Mouse (Mus musculus) c-Kit-positive CD71-positive TER-119-positive erythroid progenitor cells, embryonic 14.5 days (primary cell): ENCODE measurements around the gene Ccl3.

ENCODE experiments used
- DNase-seq: peaks from one replicate; pipeline ENCODE4 v3.0.0-alpha.2; 2013; ENCODE audit warnings: low spot score

Ccl3 gene

DNA sequence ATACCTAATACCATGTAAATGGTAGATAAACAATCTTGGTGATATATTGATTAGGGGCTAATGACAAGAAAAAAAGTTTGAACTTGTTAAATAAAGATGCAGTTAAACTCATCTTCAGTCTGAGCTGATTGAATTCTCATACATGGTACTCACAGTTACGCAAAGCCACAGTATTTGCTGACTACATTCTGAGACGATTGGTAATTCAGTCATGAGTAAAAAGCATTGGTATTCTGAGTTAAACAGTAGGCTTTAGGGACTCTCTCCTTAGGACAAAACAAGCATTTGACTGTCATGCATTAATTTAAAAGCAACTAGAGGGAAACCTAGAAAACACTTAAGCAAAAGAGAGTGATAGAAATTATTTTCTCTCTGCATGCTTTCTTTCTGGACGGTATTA is 25.6 kb downstream of the Ccl3 start:
- DNase-seq = no peak

DNA sequence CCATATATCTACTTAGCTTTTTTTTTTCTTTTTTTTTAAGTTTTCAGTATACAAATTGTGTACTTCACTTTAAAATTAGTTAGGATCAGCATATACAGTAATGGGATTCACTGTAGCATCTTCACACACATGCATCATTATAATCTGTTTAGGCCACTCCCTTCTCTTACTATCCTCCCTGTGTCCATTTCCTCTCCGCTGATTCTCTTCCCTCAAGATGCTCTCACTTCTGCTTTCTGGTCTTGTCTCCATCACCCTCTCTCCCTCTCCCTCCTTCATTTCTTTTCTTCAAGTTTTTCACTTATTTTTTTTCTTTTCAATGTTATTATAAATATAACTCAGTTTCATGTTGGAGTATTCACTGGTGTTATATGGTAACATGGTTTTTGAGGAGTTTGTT is 30.1 kb downstream of the Ccl3 start:
- DNase-seq = no peak

DNA sequence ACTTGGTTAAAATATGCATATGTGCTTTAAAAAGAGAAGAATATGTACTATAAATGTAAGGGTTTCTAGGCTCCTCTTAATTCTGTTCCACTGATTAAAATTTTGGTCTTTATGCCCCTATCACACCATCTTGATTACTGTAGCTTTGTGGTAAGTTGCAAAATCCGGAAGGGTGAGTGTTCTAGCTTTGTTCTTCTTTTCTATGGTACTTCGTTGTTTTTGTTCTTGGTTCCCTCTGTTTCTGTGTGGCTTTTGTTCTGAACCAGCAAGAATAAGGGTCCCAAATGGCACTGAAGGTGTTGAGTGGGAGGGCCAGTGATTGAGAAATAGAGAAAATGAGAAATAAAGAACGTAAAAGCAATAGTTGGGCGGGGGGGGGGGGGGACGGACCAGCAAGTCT is 30.9 kb downstream of the Ccl3 start:
- no peak for DNase-seq

DNA sequence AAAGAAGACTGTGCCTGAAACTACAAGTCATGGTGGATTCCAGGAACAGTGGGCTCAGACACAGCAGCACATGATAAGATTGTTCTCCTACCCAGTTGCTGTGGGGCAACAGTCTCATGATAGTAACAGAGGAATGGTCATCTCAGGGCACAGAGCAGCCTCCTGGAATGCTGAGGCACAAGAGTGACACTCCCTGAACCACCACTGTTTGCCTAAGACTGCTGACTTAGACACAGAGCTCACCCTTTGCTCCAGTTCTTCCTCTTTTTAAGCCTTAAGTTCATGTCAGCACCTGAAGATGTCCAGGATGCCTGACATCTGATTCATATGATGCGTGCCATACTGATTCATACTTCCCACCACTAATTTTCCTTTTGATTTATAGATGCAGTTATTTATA is 32.6 kb downstream of the Ccl3 start:
- no peak for DNase-seq

DNA sequence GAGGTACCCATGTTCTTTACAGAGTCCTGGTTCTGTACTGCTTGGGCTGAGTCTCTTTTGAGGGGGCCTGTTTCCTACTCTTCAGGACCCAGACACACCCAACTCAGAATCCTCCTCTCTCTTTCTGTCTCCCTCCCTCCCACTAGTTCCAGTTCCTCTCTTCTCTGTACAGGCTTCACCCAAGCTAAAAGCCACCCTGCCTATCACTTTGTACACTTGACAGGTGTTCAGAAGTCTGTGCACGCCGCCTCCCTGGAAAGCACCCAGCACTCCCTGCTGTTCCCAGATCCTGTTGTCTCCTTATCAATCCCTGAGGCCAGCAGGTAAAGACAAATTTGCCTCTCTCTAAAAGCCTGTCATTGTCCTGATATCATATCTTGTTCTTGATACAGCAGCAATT is 38.3 kb downstream of the Ccl3 start:
- DNase-seq = no peak

DNA sequence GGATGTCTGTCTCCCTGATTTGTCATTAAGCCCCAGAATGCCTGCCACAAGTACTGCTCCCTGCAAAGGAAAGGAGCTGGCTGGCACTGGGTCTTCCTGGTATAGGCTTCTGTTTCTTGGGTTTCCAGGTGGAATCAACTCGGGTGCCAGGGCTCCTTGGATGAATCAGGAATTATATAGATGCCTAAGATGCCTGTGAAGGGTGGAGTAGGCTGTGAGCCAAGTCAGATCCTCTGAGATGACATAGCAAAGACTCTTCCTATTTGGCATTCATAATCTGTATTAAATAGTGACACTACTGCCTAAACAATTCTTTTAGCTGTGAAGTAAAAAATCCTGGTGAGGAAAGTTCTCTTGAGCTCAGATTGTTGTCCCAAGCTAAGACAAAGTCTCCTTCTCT is 42.8 kb downstream of the Ccl3 start:
- DNase-seq = no peak

DNA sequence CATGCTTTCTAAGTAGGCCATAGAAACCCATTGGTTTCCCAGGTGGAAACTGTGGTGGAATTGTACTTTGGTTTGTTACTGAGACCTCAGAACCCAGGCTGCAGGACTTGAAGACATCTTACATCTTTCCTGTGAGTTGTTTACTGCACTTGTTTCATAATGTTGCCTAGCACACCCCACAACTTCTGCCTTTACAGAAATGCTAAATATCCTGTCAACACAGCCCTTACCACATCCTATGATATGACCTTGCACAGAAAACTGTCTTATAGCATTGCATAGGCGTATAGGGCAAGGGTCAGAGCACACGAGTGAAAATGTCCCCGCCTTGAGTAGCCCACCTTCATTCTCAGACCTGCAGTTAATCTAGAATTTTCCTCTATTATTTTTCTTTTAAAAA is 43.6 kb downstream of the Ccl3 start:
- no peak for DNase-seq

DNA sequence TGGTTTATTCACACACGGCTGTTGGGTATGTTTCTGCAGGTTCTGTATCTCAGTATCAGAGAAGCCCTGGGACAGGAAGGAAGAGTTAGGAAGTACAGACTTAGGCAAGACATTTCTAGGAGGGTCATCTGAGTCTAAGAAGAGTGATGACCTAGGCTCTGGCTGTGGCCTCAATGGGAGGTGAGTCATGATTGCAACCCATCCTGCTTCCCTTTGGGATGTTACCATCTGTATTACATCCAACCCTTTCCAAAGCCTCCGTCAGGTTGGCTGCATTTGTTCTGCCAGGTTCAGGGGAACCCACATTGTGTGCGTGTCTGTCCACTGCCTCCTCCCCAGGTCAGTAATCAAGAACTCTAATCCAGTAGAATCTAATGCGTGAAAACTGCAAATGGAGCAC is 44.5 kb downstream of the Ccl3 start:
- DNase-seq = no peak

DNA sequence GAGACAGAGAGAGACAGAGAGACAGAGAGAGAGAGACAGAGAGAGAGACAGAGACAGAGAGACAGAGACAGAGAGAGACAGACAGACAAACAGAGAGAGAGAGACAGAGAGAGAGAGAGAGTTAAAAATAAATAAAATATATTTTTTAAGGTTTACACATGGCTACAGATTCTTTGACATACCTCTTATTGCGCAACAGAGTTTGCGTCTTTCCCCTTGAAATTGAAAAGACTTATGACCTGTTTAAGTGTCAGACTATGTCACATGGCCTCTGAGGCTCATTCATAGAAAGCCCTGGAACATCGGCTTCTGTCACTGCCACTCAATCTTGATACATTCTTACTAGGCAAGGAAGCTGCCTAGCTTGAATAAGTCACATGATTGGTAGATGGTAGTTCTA is 45.8 kb downstream of the Ccl3 start:
- DNase-seq = no peak

DNA sequence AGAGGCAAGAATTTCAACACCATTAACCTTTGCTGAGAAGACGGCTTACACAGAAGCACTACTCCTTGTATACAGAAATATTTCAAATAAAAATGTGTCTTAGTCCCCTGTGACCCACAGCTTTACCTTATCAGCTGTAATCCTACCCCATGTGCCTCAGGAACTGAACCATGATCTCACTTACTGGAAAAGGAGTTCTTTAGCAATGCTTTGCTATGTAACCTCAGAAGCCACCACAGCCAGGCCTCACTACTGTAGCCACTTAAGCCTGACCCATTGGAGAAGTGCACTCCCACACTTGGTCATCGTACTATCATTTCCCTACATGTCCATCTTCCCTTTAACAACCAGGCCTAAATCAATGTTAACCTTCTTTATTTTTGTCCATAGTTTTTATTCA is 48.6 kb downstream of the Ccl3 start:
- no peak for DNase-seq

DNA sequence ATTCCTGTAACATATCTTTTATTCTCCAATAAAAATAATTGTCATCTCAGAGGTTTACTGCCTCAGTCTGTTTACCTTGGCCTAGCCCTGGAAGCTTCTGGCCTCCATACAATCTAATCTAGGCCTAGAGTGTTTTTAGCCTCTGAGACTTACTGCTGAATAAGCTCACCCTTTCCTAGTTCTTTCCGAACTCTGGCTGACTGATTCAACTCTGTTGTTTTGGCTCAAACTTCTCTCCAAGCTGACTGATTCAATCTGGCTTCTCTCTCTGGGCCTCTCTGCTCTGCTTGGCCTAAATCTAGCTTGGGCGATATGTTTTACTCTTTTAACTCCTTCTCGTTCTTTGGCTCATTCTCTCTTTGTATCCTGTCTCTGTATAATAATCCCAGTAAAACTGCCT is 50.2 kb downstream of the Ccl3 start:
- DNase-seq = no peak

DNA sequence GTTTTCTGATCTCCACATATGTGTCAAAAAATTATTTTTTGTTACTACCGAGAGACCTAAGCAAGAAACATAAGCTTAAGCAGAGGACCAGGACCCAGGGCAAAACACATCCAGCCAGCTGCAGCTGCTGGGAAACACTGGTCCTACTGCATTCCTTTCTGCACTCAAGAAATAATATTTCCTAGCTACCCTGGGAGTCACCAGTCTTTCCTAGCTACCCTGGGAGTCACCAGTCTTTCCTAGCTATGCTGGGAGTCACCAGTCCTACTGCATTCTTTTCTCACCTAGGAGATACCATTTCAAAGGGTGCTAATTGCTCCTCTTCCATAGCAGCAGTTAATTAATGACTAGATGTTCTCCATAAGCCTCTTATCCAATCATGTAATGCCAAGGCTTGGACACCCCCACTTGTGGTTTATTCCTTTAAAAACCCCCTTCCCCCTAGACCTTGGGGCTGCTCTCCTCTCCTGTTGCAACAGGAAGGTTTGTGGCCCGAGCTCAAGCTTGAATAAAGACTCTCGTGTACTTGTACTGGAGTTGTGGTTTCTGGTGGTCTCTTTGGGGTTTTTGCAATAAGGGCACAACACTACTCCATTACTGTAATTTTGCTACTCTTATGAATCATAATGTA is 50.8 kb downstream of the Ccl3 start:
- no peak for DNase-seq
